Mouse (Mus musculus) heart, postnatal 0 days (tissue): Measurements from ENCODE around the gene Man2b1.

Experiments
- CTCF ChIP-seq: IDR thresholded peaks from 2 replicates; pipeline ENCODE4 v1.5.1; 2016; ENCODE audit warnings: antibody characterized with exemption, control low read depth, low read depth
- EP300 ChIP-seq: IDR thresholded peaks from 2 replicates; pipeline ENCODE4 v1.6.1; 2016; ENCODE audit warnings: antibody characterized with exemption, low read depth

- TF ChIP-seq EP300: no peak
- TF ChIP-seq CTCF: no peak
Observed at GRCm38 (mm10) chr8:85037366-85037680, 45.7 kb upstream of the Man2b1 start.
